Mouse (Mus musculus) fibroblast of lung, adult 2 months (primary cell): ENCODE data around the gene Il2rb.

Experiments
- DNase-seq: peaks from one replicate; pipeline ENCODE4 v3.0.0-alpha.2; 2011; ENCODE audit warnings: low read depth

Il2rb gene

DNA sequence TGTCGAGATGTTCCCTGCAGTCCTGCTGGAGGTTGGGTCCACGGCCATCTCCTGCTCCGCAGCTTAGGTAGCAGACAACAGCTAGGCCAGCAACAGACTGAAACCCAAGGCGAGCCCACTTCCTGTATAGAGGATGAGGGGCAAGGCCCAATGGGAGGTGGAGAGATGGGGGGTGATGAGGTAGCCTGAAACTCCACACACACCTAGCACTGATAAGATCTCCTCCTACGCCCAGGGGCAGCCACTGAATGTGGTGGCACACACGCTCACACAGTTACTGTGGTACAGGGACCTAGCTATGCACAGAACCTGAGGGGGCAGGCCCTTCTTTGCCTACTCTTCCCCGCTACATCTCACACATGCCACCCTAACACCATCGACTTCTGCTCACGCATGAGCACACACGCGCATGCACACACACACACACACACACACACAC lies at the start of gene Il2rb:
Il2rb (minus strand) TSS at position 304 of the 439 bp plus-strand sequence.
- DNase-seq: no peak

GRCm38 (mm10) chr15:78544561-78545001 lies 49.5 kb upstream of the Il2rb start, which contains the start of gene Sstr3:
Sstr3 (minus strand) TSS chr15:78544685.
- no peak for DNase-seq

DNA sequence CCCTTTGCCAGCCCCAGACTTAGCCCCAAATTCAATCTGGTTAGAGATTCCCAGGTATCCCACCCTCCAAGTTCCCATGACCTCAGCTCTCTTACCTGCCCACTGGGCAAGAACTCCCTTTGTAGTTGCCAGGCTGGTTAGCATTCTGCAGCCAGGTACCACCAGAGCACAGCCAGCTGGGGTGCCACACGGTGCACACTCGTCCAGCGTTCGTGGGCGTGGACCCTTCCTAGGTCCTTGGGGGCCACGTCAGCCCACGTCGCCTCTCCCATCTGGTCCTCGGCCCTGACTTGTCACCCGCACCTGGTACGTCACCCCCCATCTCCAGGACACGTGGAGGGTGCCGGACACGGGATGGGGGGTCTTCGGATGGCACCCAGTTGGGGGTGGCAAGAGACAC lies 49.0 kb upstream of the Il2rb start:
- DNase-seq: no peak

- no peak for DNase-seq
Measured at GRCm38 (mm10) chr15:78542767-78543303, 47.8 kb upstream of the Il2rb start.

DNA sequence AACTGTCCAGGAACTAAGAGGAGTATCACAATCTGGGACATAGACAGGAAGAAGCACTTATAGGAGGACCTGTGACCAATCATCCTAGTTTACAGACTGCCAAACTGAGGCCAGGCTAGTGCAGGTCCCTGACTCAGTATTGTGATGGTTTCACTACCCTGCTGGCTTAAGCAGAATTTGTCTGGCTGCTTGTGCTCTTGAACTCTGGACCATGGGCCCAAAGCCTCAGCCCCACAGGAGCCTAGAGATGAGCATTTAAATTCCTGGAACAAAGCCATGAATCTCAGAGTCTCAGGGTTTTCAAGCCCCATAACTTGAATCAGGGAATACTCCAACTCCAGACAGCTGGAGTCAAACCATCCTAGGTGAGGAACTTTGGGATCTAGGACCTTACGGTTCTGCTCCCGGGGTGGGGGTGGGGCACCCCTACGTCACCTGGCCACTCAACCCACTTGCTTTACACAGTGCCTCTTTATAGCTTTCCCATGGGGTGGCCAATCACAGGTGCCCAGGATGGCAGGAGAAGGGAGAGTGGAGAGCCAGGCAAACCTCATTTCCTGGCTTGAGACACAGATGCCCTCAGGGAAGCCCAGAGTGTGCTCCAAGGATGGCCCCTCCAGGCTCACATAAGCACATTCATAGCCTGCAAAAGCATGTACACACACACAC lies 47.2 kb upstream of the Il2rb start:
- DNase-seq: no peak

GRCm38 (mm10) chr15:78541606-78542005 lies 46.5 kb upstream of the Il2rb start:
- no peak for DNase-seq

GRCm38 (mm10) chr15:78541036-78541435 lies 46.0 kb upstream of the Il2rb start:
- DNase-seq: no peak

DNA sequence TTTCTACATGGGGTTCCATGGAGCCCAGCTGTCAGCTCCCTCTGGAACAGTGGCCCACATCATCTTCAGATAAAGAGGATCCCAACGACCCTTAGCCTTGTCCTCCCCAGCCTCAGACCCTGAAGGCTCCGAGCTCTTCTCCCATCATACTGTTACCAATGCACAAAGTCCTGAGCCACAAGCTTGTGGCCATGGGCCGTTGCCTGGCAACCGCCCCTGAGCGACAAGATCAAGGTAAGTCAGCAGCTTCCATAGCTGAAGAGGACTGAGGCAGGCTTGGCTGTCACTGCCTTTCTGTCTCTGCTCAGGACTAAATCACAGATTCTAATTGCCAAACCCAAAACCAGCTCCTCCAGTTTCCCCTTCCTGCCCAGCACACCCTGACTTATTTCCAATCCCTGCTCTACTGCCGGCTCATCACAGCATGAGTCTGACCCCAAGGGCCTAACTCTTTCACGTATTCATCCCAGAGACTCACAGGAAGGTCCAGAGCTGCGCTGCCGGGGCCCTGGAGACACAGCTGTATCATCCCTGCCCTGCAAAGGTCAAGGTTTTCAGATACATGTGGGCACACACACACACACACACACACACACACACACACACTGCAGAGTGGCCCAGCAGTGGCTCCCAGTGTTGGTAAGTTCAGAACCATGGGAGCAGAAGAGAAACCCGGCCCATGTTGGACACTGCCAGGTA lies 40.8 kb upstream of the Il2rb start:
- no peak for DNase-seq

GRCm38 (mm10) chr15:78533346-78533835 lies 38.3 kb upstream of the Il2rb start:
- no peak for DNase-seq

DNA sequence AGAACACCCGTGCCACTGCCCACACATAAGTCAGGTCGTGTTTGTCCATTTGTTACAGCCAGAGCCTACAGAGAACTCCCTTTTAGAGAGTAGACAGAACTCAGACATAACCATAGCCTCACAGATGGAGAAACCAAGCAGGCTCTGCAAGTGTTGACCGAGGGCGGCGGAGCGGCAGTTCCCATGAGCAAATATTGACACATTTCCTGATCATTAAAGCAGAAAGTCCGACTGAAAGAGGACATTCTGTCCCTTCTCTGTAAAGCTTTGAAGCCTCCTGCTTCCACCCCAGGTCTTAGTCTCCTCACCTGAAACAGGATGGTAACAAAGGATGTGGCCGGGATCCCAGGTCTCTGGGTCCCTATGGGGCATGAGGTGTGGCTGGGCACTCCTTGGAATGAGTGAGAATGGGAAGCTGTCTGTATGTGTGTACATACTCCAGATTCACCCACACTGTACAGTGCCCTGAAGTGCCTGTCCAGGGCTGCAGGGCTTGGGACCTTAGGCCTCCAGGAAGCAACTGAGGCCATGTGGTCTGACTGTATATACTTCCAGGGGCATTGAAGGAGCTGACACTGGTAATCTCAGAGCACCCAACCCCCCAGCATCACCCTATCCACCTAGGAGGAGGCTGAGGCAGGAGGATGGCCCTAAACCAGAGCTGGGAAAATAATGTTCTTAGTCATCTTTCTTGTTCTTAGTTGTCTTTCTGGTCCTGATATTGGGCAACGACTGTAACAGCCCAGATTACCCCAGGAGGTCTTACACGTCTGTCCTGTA lies 37.7 kb upstream of the Il2rb start:
- no peak for DNase-seq

DNA sequence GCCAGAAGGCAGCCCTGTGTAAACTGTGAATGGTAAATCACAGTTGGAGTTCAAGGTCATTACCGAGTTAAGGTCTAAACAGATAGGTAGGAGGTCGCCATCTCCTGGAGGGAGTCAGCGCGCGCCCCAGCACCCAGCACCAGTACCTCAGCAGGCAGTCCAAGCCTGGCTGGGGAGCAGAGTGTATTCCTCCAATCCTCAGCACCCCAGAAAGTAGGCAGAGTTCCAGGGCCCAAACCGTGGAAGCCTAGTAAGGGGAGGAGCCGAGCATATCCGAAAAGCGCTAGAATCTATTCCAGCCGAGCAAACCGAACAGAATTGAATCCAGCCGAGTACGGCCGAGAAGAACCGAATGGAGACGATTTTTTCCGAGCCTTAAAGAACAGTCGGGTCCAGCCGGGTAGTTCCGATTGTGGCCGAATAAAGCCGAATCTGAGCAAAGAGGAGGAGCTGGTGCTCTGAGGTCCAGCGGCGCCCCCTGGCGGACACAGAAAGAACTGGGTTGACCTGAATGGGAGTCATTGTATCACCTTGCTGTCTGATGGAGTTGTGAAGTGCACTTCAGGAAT lies 36.9 kb upstream of the Il2rb start:
- peak; percentile 97 for DNase-seq

GRCm38 (mm10) chr15:78531451-78531720 lies 36.3 kb upstream of the Il2rb start:
- no peak for DNase-seq

DNA sequence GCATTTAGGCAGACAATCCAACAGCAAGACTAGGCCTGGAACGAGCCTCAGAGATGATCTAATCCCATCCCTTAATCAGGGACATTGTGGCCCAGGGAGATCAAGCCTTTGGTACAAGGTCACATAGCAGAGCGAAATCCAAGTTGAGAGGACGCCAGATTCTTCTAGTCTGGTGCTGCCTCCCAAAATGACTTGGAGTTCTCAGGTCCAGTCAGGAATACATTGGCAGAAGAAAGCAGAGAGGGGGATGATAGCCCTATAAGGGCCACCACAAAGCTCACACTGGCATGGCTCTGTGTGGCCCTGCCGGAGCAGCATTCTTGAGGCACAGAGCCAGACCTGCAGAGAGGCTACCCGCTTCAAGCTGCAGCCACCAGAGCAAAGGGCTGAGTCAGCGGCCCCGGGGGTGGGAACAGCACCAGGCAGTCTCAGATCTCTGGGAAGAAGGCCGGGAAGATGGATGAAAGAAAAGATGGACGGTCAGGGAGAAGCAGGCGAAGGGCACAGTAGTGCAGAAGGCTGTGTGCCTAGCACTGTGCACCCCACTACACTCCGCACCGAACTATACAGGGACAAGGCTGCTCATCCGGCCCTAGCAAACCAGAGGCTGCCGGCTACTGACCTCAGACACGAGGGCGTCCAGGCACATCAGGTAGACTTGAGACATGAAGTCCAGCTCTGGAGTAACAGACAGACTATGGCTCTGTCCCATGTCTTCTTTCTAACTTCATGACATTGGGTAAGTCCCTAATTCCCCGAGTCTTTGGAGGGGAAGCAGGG lies 35.8 kb upstream of the Il2rb start, which contains the start of gene C1qtnf6:
C1qtnf6 (minus strand) TSS at position 746 of the 780 bp plus-strand sequence.
- peak; percentile 52 for DNase-seq

GRCm38 (mm10) chr15:78530141-78530540 lies 35.1 kb upstream of the Il2rb start:
- no peak for DNase-seq

GRCm38 (mm10) chr15:78529428-78529990 lies 34.4 kb upstream of the Il2rb start:
- DNase-seq: peak; percentile 61

GRCm38 (mm10) chr15:78528726-78529411 lies 33.8 kb upstream of the Il2rb start:
- peak; percentile 51 for DNase-seq

DNA sequence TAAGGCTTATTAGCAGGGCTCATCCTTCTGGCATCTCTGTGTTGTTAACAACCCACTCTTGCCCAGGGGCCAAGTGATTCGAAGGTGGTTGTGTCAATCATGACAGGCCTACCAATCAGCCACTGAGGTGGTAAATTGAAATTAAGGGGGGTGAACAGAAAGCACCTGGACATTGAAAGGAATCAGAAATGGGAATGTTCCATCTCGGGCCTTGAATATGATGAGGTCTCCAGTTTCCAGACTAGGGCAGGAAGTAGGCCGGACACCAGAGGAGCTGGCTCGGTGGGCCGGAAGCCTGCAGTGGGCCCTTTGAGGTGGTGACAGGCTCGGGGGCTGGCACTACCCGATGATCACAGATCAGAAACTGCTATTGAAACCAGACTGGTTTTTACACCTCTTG lies 32.9 kb upstream of the Il2rb start:
- DNase-seq: no peak

GRCm38 (mm10) chr15:78524163-78524562 lies 29.1 kb upstream of the Il2rb start:
- DNase-seq: no peak

DNA sequence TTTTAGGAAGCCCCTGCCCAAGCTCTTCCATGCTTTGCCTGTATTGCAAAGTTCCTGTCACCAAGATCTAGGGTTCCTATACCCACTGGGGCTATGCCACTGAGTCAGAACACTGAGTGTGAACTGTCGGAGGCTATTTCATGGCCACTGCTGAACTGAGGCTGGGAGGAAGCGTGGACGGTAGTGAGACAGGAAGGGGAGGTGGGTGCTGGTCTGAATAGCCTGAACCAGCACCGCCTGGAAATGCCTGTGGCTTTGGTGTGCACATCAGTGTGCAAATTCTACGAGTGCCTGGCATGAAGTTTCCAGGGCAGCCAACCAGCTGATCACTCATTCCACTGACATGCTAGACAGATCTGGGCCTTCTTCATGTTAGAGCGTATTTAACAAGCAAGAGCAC lies 26.8 kb upstream of the Il2rb start:
- no peak for DNase-seq

- DNase-seq: no peak
Measured at GRCm38 (mm10) chr15:78521331-78521730, 26.3 kb upstream of the Il2rb start.
